Mouse (Mus musculus) retina, postnatal 1 day (tissue): ENCODE data around the gene Mgat4b.
A peak's percentile ranks its signal among the peaks of the same experiment; 100 is the strongest.

Experiments
- DNase-seq: peaks from one replicate; pipeline ENCODE4 v3.0.0-alpha.2; 2012

Gene Mgat4b

GRCm38 (mm10) chr11:50226406-50226805 lies 15.7 kb downstream of the Mgat4b start:
- DNase-seq: no peak

GRCm38 (mm10) chr11:50227226-50227625 lies 16.5 kb downstream of the Mgat4b start:
- DNase-seq: no peak

- DNase-seq: no peak
Measured at GRCm38 (mm10) chr11:50227736-50228135, 17.0 kb downstream of the Mgat4b start.

- no peak for DNase-seq
Measured at GRCm38 (mm10) chr11:50228772-50229171, 18.1 kb downstream of the Mgat4b start.

- DNase-seq: no peak
Measured at GRCm38 (mm10) chr11:50229252-50229910, 18.7 kb downstream of the Mgat4b start.

GRCm38 (mm10) chr11:50230481-50231304 lies 20.0 kb downstream of the Mgat4b start:
- DNase-seq: no peak

- DNase-seq: peak; percentile 87
Measured at GRCm38 (mm10) chr11:50231411-50231810, 20.7 kb downstream of the Mgat4b start.

- no peak for DNase-seq
Measured at GRCm38 (mm10) chr11:50233022-50233421, 22.3 kb downstream of the Mgat4b start.

GRCm38 (mm10) chr11:50233993-50234392 lies 23.3 kb downstream of the Mgat4b start:
- DNase-seq: no peak

GRCm38 (mm10) chr11:50234606-50235005 lies 23.9 kb downstream of the Mgat4b start:
- no peak for DNase-seq

GRCm38 (mm10) chr11:50236540-50236936 lies 25.8 kb downstream of the Mgat4b start:
- peak; percentile 94 for DNase-seq

- no peak for DNase-seq
Measured at GRCm38 (mm10) chr11:50236937-50237835, 26.5 kb downstream of the Mgat4b start.

GRCm38 (mm10) chr11:50238324-50238723 lies 27.6 kb downstream of the Mgat4b start, which contains the start of gene Ltc4s:
Gene Ltc4s (minus strand): TSS chr11:50238616.
- no peak for DNase-seq

- no peak for DNase-seq
Measured at GRCm38 (mm10) chr11:50238821-50239791, 28.4 kb downstream of the Mgat4b start.

GRCm38 (mm10) chr11:50240235-50240911 lies 29.7 kb downstream of the Mgat4b start:
- no peak for DNase-seq

GRCm38 (mm10) chr11:50243926-50244325 lies 33.2 kb downstream of the Mgat4b start:
- no peak for DNase-seq

- DNase-seq: no peak
Measured at GRCm38 (mm10) chr11:50245269-50245668, 34.6 kb downstream of the Mgat4b start.

GRCm38 (mm10) chr11:50248473-50249171 lies 37.9 kb downstream of the Mgat4b start:
- DNase-seq: no peak

GRCm38 (mm10) chr11:50252166-50252565 lies 41.5 kb downstream of the Mgat4b start:
- no peak for DNase-seq

- DNase-seq: no peak
Measured at GRCm38 (mm10) chr11:50252684-50253265, 42.1 kb downstream of the Mgat4b start.
